Mouse (Mus musculus) heart, embryonic 13.5 days (tissue): ENCODE results near the gene Tfcp2. TPM values are rescaled to one million over a fixed set of nuclear protein-coding genes. Genes with fewer than 3 reads are reported as not detected.
A peak's percentile ranks its signal among the peaks of the same experiment; 100 is the strongest.

Experiments
- ATAC-seq: fragments of 200-750 bp; cut with Nextera tagmentation; 2 replicates; pipeline ENCODE4 v1.8.0; 2017; ENCODE audit warnings: moderate TSS enrichment; ENCODE audit not compliant: insufficient number of reproducible peaks, low FRiP score, low TSS enrichment; ENCODE audit errors: extremely low read depth
- H3K27ac ChIP-seq: fragments of 300-500 bp; sonication (generic); replicated peaks from 2 replicates; pipeline ENCODE4 v1.5.1; 2015; ENCODE audit warnings: moderate library complexity, mild to moderate bottlenecking, inconsistent platforms
- H3K27me3 ChIP-seq: fragments of 300-500 bp; sonication (generic); replicated peaks from 2 replicates; pipeline ENCODE4 v1.6.1; 2015; ENCODE audit warnings: mild to moderate bottlenecking, inconsistent platforms
- H3K36me3 ChIP-seq: fragments of 300-500 bp; sonication (generic); 2 replicates; pipeline ENCODE4 v1.6.1; 2015; ENCODE audit warnings: mild to moderate bottlenecking, inconsistent platforms
- H3K4me1 ChIP-seq: fragments of 300-500 bp; sonication (generic); 2 replicates; pipeline ENCODE4 v1.6.1; 2015; ENCODE audit warnings: inconsistent platforms
- H3K4me2 ChIP-seq: fragments of 300-500 bp; sonication (generic); 2 replicates; pipeline ENCODE4 v1.6.1; 2015; ENCODE audit warnings: inconsistent platforms, mild to moderate bottlenecking, moderate library complexity
- H3K4me3 ChIP-seq: fragments of 300-500 bp; sonication (generic); 2 replicates; pipeline ENCODE4 v1.5.1; 2015; ENCODE audit warnings: moderate library complexity, mild to moderate bottlenecking, inconsistent platforms
- H3K9ac ChIP-seq: fragments of 300-500 bp; sonication (generic); 2 replicates; pipeline ENCODE4 v1.6.1; 2015; ENCODE audit warnings: inconsistent platforms, mild to moderate bottlenecking, moderate library complexity
- H3K9me3 ChIP-seq: fragments of 300-500 bp; sonication (generic); 2 replicates; pipeline ENCODE4 v1.6.1; 2016; ENCODE audit warnings: inconsistent platforms
- whole genome bisulfite sequencing: fragments of 180-500 bp; shearing (Covaris S2); methylation state at CpG from one replicate; pipeline ENCODE4 v1.1.7; 2015; ENCODE audit warnings: mixed read lengths; 5-methylcytosine and 5-hydroxymethylcytosine counted together
- polyA plus RNA-seq: library from polyadenylated mRNA; unstranded; fragments of >200 nt; fragmentation: Nextera tagmentation; extraction: Ambion mirVana; gene quantifications from 2 replicates; pipeline ENCODE4 v1.2.1, GENCODE M21; 2015

Tfcp2 gene
- 19.2 and 20.6 TPM in 2 replicates for polyA plus RNA-seq

- peaks cover 26% of the 10 kb centered on the region for H3K36me3 ChIP-seq
- H3K4me2 ChIP-seq: peak within 1 kb of the TSS; percentile 86
- peak within 1 kb of the TSS; percentile 94 for H3K9ac ChIP-seq
- H3K9me3 ChIP-seq: no peaks in the 10 kb centered on the region
- H3K4me1 ChIP-seq: peaks cover 29% of the 10 kb centered on the region
- peak within 1 kb of the TSS; percentile 79 for H3K4me3 ChIP-seq
- H3K27ac ChIP-seq: peak within 1 kb of the TSS; percentile 95
- H3K27me3 ChIP-seq: no peaks in the 10 kb centered on the region
- ATAC-seq: peak; percentile 97
- under 1% methylated on average over 84 of the region's 84 CpGs for WGBS
These were observed at the start of gene Tfcp2 for GRCm38 (mm10) chr15:100551326-100552307. Tfcp2 (minus strand) TSS chr15:100552008.

- peaks cover 36% of the 10 kb centered on the region for H3K27me3 ChIP-seq
- H3K27ac ChIP-seq: no peak overlapping the region
- WGBS: 18% methylated on average over 21 of the region's 21 CpGs
- peaks cover 26% of the 10 kb centered on the region for H3K4me1 ChIP-seq
- H3K4me3 ChIP-seq: peak overlapping the region; percentile 84
- ATAC-seq: no peak
- H3K9ac ChIP-seq: peak overlapping the region; percentile 25; the same call in 1 of the 2 replicates
- peak overlapping the region; percentile 75 for H3K4me2 ChIP-seq
- H3K9me3 ChIP-seq: no peaks in the 10 kb centered on the region
- H3K36me3 ChIP-seq: no peaks in the 10 kb centered on the region
These were observed 49.0 kb upstream of the Tfcp2 start for GRCm38 (mm10) chr15:100600696-100601272.

GRCm38 (mm10) chr15:100600047-100600695 lies 48.4 kb upstream of the Tfcp2 start:
- peaks cover 31% of the 10 kb centered on the region for H3K27me3 ChIP-seq
- H3K9ac ChIP-seq: peak overlapping the region; percentile 94
- ATAC-seq: peak; percentile 38; the same call in 1 of the 2 replicates

GRCm38 (mm10) chr15:100599276-100600046 lies 47.7 kb upstream of the Tfcp2 start, which contains the start of gene Pou6f1:
Pou6f1 (minus strand) TSS chr15:100599984.
- Histone ChIP-seq H3K36me3 (no peaks in the 10 kb centered on the region), H3K4me3 (peak within 1 kb of the TSS; percentile 84), H3K9me3 (no peaks in the 10 kb centered on the region), H3K27me3 (peaks cover 31% of the 10 kb centered on the region), H3K27ac (peak within 1 kb of the TSS; percentile 63), H3K9ac (peak within 1 kb of the TSS; percentile 94), H3K4me1 (peaks cover 16% of the 10 kb centered on the region), H3K4me2 (peak within 1 kb of the TSS; percentile 75)
- peak; percentile 44; the same call in 1 of the 2 replicates for ATAC-seq
- WGBS: under 1% methylated on average over 67 of the region's 76 CpGs

More at GRCm38 (mm10) chr15:100600047-100600695, 48.4 kb upstream of the Tfcp2 start:
- Histone ChIP-seq H3K27ac (peak overlapping the region; percentile 63; the same call in 1 of the 2 replicates), H3K4me1 (peaks cover 22% of the 10 kb centered on the region), H3K36me3 (no peaks in the 10 kb centered on the region), H3K9me3 (no peaks in the 10 kb centered on the region), H3K4me2 (peak overlapping the region; percentile 75), H3K4me3 (peak overlapping the region; percentile 84)
- WGBS: 2% methylated on average over 33 of the region's 35 CpGs

- Histone ChIP-seq H3K4me2 (peak overlapping the region; percentile 75), H3K9me3 (no peaks in the 10 kb centered on the region), H3K27me3 (peaks cover 31% of the 10 kb centered on the region), H3K36me3 (no peaks in the 10 kb centered on the region), H3K4me3 (peak overlapping the region; percentile 84), H3K27ac (peak overlapping the region; percentile 63; the same call in 1 of the 2 replicates), H3K9ac (peak overlapping the region; percentile 94), H3K4me1 (peaks cover 16% of the 10 kb centered on the region)
- no peak for ATAC-seq
- 1% methylated on average over 12 of the region's 12 CpGs for WGBS
These were observed 47.1 kb upstream of the Tfcp2 start for GRCm38 (mm10) chr15:100598883-100599275.

GRCm38 (mm10) chr15:100598287-100598882 lies 46.6 kb upstream of the Tfcp2 start:
- peaks cover 26% of the 10 kb centered on the region for H3K27me3 ChIP-seq
- peaks cover 16% of the 10 kb centered on the region for H3K4me1 ChIP-seq
- WGBS: 20% methylated on average over 9 of the region's 9 CpGs
- no peaks in the 10 kb centered on the region for H3K36me3 ChIP-seq
- no peak for ATAC-seq
- H3K9me3 ChIP-seq: no peaks in the 10 kb centered on the region
- peak overlapping the region; percentile 84 for H3K4me3 ChIP-seq
- H3K27ac ChIP-seq: 0 out of 2 replicates have a peak overlapping the region, but pooled peaks have one; percentile 63
- peak overlapping the region; percentile 75 for H3K4me2 ChIP-seq
- peak overlapping the region; percentile 94 for H3K9ac ChIP-seq

- no peak for ATAC-seq
- H3K36me3 ChIP-seq: no peaks in the 10 kb centered on the region; the same call in 1 of the 2 replicates
- H3K9ac ChIP-seq: no peak overlapping the region
- H3K27me3 ChIP-seq: no peaks in the 10 kb centered on the region
- 75% methylated on average over 6 of the region's 6 CpGs for WGBS
- no peaks in the 10 kb centered on the region for H3K9me3 ChIP-seq
- no peaks in the 10 kb centered on the region for H3K4me1 ChIP-seq
- H3K4me3 ChIP-seq: no peak overlapping the region
- no peak overlapping the region for H3K4me2 ChIP-seq
- no peak overlapping the region for H3K27ac ChIP-seq
These were observed 41.0 kb upstream of the Tfcp2 start for GRCm38 (mm10) chr15:100592817-100593216.

GRCm38 (mm10) chr15:100590436-100590835 lies 38.6 kb upstream of the Tfcp2 start:
- H3K4me1 ChIP-seq: no peaks in the 10 kb centered on the region
- H3K27me3 ChIP-seq: no peaks in the 10 kb centered on the region
- ATAC-seq: no peak
- H3K9me3 ChIP-seq: no peaks in the 10 kb centered on the region
- no peak overlapping the region for H3K4me3 ChIP-seq
- 69% methylated on average over 8 of the region's 8 CpGs for WGBS
- peaks cover 15% of the 10 kb centered on the region for H3K36me3 ChIP-seq
- no peak overlapping the region for H3K4me2 ChIP-seq
- H3K27ac ChIP-seq: no peak overlapping the region
- no peak overlapping the region for H3K9ac ChIP-seq

GRCm38 (mm10) chr15:100588297-100588696 lies 36.5 kb upstream of the Tfcp2 start:
- H3K4me1 ChIP-seq: no peaks in the 10 kb centered on the region
- no peaks in the 10 kb centered on the region for H3K9me3 ChIP-seq
- no peak for ATAC-seq
- no peaks in the 10 kb centered on the region for H3K27me3 ChIP-seq
- 81% methylated on average over 6 of the region's 6 CpGs for WGBS
- H3K9ac ChIP-seq: no peak overlapping the region
- no peak overlapping the region for H3K27ac ChIP-seq
- H3K36me3 ChIP-seq: peaks cover 18% of the 10 kb centered on the region
- H3K4me2 ChIP-seq: no peak overlapping the region
- no peak overlapping the region for H3K4me3 ChIP-seq

GRCm38 (mm10) chr15:100587166-100587565 lies 35.4 kb upstream of the Tfcp2 start:
- ATAC-seq: no peak
- Histone ChIP-seq H3K4me1 (no peaks in the 10 kb centered on the region), H3K27ac (no peak overlapping the region), H3K27me3 (no peaks in the 10 kb centered on the region), H3K9me3 (no peaks in the 10 kb centered on the region), H3K4me2 (no peak overlapping the region), H3K36me3 (peaks cover 18% of the 10 kb centered on the region), H3K9ac (no peak overlapping the region), H3K4me3 (no peak overlapping the region)
- WGBS: 71% methylated on average over 4 of the region's 4 CpGs
